Mouse (Mus musculus) heart, postnatal 0 days (tissue): ENCODE results near the gene Fam25c. TPM values are rescaled to one million over a fixed set of nuclear protein-coding genes. Genes with fewer than 3 reads are reported as not detected.

Source experiments
- ATAC-seq: fragments of 200-750 bp; cut with Nextera tagmentation; 2 replicates; pipeline ENCODE4 v1.8.0; 2017; ENCODE audit warnings: low read depth, moderate number of reproducible peaks, moderate library complexity; ENCODE audit not compliant: insufficient read depth
- DNase-seq: peaks from one replicate; pipeline ENCODE4 v3.0.0-alpha.2; 2016; ENCODE audit warnings: low spot score
- H3K27ac ChIP-seq: fragments of 300-500 bp; sonication (generic); 2 replicates; pipeline ENCODE4 v1.5.1; 2014; ENCODE audit warnings: low read depth, mild to moderate bottlenecking
- H3K27me3 ChIP-seq: fragments of 300-500 bp; sonication (generic); 2 replicates; pipeline ENCODE4 v1.6.1; 2014; ENCODE audit warnings: low read length, mixed read lengths; ENCODE audit not compliant: control insufficient read depth, insufficient read depth
- H3K36me3 ChIP-seq: fragments of 300-500 bp; sonication (generic); replicated peaks from 2 replicates; pipeline ENCODE4 v1.6.1; 2014; ENCODE audit warnings: low read length, mixed read lengths; ENCODE audit not compliant: control insufficient read depth, insufficient read depth
- H3K4me1 ChIP-seq: fragments of 300-500 bp; sonication (generic); 2 replicates; pipeline ENCODE4 v1.6.1; 2014; ENCODE audit warnings: antibody characterized with exemption; ENCODE audit not compliant: control insufficient read depth, insufficient read depth
- H3K4me2 ChIP-seq: fragments of 300-500 bp; sonication (generic); 2 replicates; pipeline ENCODE4 v1.6.1; 2014; ENCODE audit warnings: low read depth, mild to moderate bottlenecking, low read length, moderate library complexity
- H3K4me3 ChIP-seq: fragments of 300-500 bp; sonication (generic); 2 replicates; pipeline ENCODE4 v1.5.1; 2014; ENCODE audit warnings: low read depth, low read length
- H3K9ac ChIP-seq: fragments of 300-500 bp; sonication (generic); replicated peaks from 2 replicates; pipeline ENCODE4 v1.6.1; 2014; ENCODE audit warnings: low read depth, low read length, mixed read lengths
- H3K9me3 ChIP-seq: fragments of 300-500 bp; sonication (generic); replicated peaks from 2 replicates; pipeline ENCODE4 v1.6.1; 2016; ENCODE audit warnings: low read length; ENCODE audit not compliant: control insufficient read depth
- CTCF ChIP-seq: IDR thresholded peaks from 2 replicates; pipeline ENCODE4 v1.5.1; 2016; ENCODE audit warnings: antibody characterized with exemption, control low read depth, low read depth
- EP300 ChIP-seq: IDR thresholded peaks from 2 replicates; pipeline ENCODE4 v1.6.1; 2016; ENCODE audit warnings: antibody characterized with exemption, low read depth
- WGBS: fragments of 180-500 bp; shearing (Covaris S2); extraction: QIAGEN DNeasy Blood & Tissue Kit; methylation state at CpG from one replicate; pipeline ENCODE4 v1.1.7; 2014; 5-methylcytosine and 5-hydroxymethylcytosine counted together
- polyA plus RNA-seq: library from polyadenylated mRNA; unstranded; fragments of >200 nt; fragmentation: Nextera tagmentation; extraction: Ambion mirVana; gene quantifications from 2 replicates; pipeline ENCODE4 v1.2.1, GENCODE M21; 2015
- total RNA-seq: library from RNA; depleted of rRNA; stranded (reverse); fragments of >200 nt; gene quantifications from 2 replicates; pipeline ENCODE4 v1.2.3, GENCODE M21; 2014; ENCODE audit warnings: low replicate concordance

The Fam25c gene
- total and polyA plus RNA-seq, 2 experiments from 2014 or later, result not detected

- H3K4me3 ChIP-seq, result no peak overlapping the region
- H3K4me2 ChIP-seq, result no peak overlapping the region
- H3K36me3 ChIP-seq, result peaks cover 92% of the 10 kb centered on the region
- DNase-seq (no peak), ATAC-seq (no peak)
- H3K27ac ChIP-seq, result no peak overlapping the region
- TF ChIP-seq EP300 (no peak), CTCF (no peak)
- no peaks in the 10 kb centered on the region for H3K4me1 ChIP-seq
- no peak overlapping the region for H3K9ac ChIP-seq
- no peaks in the 10 kb centered on the region for H3K27me3 ChIP-seq
- H3K9me3 ChIP-seq, result no peaks in the 10 kb centered on the region
- WGBS, result 85% methylated on average over 1 of the region's 1 CpGs
Measured at GRCm38 (mm10) chr14:34339446-34339845, 15.8 kb downstream of the Fam25c start.

- no peak overlapping the region for H3K4me2 ChIP-seq
- H3K4me3 ChIP-seq, result no peak overlapping the region
- H3K36me3 ChIP-seq, result peaks cover 80% of the 10 kb centered on the region
- no peaks in the 10 kb centered on the region for H3K4me1 ChIP-seq
- DNase-seq (no peak), ATAC-seq (no peak)
- no peak overlapping the region for H3K9ac ChIP-seq
- no peak overlapping the region for H3K27ac ChIP-seq
- H3K27me3 ChIP-seq, result no peaks in the 10 kb centered on the region
- H3K9me3 ChIP-seq, result no peaks in the 10 kb centered on the region
- TF ChIP-seq EP300, result no peak
- no peak for TF ChIP-seq CTCF
- WGBS, result 90% methylated on average over 5 of the region's 5 CpGs
Measured at GRCm38 (mm10) chr14:34332476-34332875, 22.8 kb downstream of the Fam25c start.

GRCm38 (mm10) chr14:34331886-34332285, 23.3 kb downstream of the Fam25c start:
- H3K9me3 ChIP-seq, result no peaks in the 10 kb centered on the region
- DNase-seq (no peak), ATAC-seq (no peak)
- H3K9ac ChIP-seq, result no peak overlapping the region
- no peaks in the 10 kb centered on the region for H3K27me3 ChIP-seq
- peaks cover 77% of the 10 kb centered on the region for H3K36me3 ChIP-seq
- 89% methylated on average over 3 of the region's 3 CpGs for WGBS
- no peak overlapping the region for H3K4me3 ChIP-seq
- H3K4me1 ChIP-seq, result no peaks in the 10 kb centered on the region
- TF ChIP-seq CTCF, result no peak
- no peak for TF ChIP-seq EP300
- H3K4me2 ChIP-seq, result no peak overlapping the region
- H3K27ac ChIP-seq, result no peak overlapping the region

DNA sequence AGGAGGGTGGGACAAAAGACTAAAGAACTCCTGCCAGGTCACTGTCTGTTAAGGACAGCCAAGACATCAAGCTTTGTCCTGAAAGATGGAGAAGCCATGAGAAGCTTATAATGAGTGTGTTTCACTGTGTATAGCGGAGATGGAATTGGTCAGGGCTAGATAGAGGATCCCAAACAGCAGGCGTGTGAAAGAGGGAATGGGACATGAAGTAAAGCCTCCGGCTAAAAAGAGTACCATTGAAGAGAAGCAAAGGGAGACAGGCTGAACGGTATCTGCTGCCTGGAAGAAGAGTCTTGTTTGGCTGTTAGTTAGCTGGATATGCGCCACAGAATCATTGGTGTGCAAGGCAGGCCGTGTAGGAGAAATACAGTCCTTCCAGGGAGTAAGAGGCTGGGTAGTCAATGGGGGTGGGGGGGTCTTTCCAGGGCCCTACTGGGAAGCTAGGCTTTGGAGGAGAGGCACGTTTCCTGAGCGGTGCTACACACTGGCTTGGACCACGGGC, 24.5 kb downstream of the Fam25c start:
- DNase-seq (no peak), ATAC-seq (no peak)
- no peak overlapping the region for H3K4me2 ChIP-seq
- H3K27ac ChIP-seq, result no peak overlapping the region
- peaks cover 74% of the 10 kb centered on the region for H3K36me3 ChIP-seq
- WGBS, result 93% methylated on average over 9 of the region's 9 CpGs
- no peaks in the 10 kb centered on the region for H3K27me3 ChIP-seq
- no peak overlapping the region for H3K4me3 ChIP-seq
- no peak overlapping the region for H3K9ac ChIP-seq
- no peaks in the 10 kb centered on the region for H3K9me3 ChIP-seq
- H3K4me1 ChIP-seq, result no peaks in the 10 kb centered on the region
- TF ChIP-seq CTCF (no peak), EP300 (no peak)

DNA sequence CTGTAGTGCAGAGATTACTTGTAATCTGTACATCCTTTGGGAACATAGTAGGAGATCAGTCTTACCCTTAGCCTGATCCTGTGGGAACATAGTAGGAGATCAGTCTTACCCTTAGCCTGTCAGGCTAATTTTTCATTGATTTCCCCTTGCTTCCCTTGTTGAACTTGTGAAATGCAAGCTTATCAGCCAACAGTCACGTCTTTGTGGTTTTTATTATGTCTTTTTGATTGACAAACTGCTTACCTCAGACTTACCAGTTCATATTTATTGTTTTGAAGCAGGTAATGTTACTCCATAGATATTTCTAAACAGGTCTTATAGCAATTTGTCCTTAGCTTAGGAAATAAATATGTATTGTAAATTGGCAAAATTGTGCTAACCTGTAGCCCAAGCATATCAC, 27.6 kb downstream of the Fam25c start:
- H3K9ac ChIP-seq, result no peak overlapping the region
- H3K9me3 ChIP-seq, result no peaks in the 10 kb centered on the region
- no peak overlapping the region for H3K4me3 ChIP-seq
- no peaks in the 10 kb centered on the region for H3K27me3 ChIP-seq
- peaks cover 71% of the 10 kb centered on the region for H3K36me3 ChIP-seq
- TF ChIP-seq CTCF, result no peak
- TF ChIP-seq EP300, result no peak
- ATAC-seq (no peak), DNase-seq (no peak)
- H3K4me1 ChIP-seq, result no peaks in the 10 kb centered on the region
- H3K4me2 ChIP-seq, result no peak overlapping the region
- H3K27ac ChIP-seq, result no peak overlapping the region
- WGBS, result 64% methylated on average over 1 of the region's 1 CpGs

GRCm38 (mm10) chr14:34326606-34327005, 28.6 kb downstream of the Fam25c start:
- Histone ChIP-seq H3K27ac (no peak overlapping the region), H3K36me3 (peaks cover 70% of the 10 kb centered on the region), H3K9me3 (no peaks in the 10 kb centered on the region), H3K27me3 (no peaks in the 10 kb centered on the region), H3K9ac (no peak overlapping the region), H3K4me2 (no peak overlapping the region), H3K4me3 (no peak overlapping the region), H3K4me1 (no peaks in the 10 kb centered on the region)
- no peak for DNase-seq
- no peak for ATAC-seq
- TF ChIP-seq EP300 (no peak), CTCF (no peak)
- WGBS, result 80% methylated on average over 3 of the region's 3 CpGs
